Mouse (Mus musculus): ENCODE data around the gene Psmd9.

GRCm38 (mm10) chr5:123171646-123172350, 2.6 kb downstream of the Psmd9 start:
- no peak for TF ChIP-seq POLR2A (IDR thresholded peaks at IDR 0.05; ENCODE audit: insufficient read length, low read depth)
- no peak for TF ChIP-seq MAX (IDR thresholded peaks at IDR 0.05; ENCODE audit: low read depth)
